Mouse (Mus musculus) heart, postnatal 36 days (tissue): Measurements from ENCODE around the gene Rnf181. TPM values are rescaled to one million over a fixed set of nuclear protein-coding genes. Genes with fewer than 3 reads are reported as not detected.

Experiments used
- DNase-seq, 2 experiments: peaks; one replicate each; pipeline ENCODE4 v3.0.0; 2021 to 2022
- intact Hi-C: fragments of 180-260 bp; cut with DNase I; formaldehyde crosslinking; loops from one replicate; pipeline ENCODE4 v1.15.1; 2025
- total RNA-seq, 2 experiments: library from RNA; stranded (reverse); gene quantifications; 2 replicates each; pipeline ENCODE4 v1.2.3; 2021

Gene Rnf181
- total RNA-seq, 2 experiments from 2014 or later, result 42.8 to 47.6 TPM

DNA sequence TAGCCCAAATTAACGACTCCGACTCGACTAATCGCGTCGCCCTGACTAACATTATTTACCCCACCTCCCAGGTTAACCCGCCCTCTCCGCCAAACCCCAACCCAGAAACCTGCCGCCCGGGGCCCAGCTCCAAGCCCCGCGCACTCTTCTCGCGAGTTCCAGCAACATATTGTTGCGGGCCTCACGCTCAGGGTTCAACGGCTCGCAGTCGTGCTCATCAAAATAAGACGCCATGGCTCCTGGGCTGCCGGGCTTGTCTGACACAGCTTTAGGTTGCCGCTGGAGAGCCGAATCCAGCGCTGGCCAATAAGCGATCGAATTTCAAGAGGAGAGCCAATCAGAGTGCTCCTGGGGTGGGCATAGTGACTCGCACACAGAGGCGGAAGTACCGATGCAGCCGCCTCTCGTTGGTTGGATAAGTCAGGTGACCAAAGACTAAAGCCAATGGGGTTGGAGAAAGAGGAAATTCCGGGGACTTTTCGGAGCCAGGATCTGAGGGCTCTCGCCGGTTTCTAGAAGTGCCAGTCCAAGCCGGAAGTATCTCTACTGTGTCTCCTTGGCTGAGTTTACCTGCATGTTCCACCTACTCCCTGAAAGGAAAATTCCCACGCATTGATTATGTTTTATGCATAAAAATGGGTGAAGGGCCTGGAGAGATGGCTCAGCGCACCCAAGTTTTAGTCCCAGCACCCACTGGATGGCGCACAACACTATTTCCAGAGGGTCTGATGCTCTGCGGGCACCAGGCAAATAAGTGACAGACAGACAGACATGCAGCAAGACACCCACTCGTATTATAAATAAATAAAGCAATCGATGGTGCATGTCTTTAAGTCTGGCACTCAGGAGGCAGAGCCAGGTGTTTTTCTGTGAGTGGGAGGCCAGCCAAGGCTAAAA is 4.4 kb downstream of the Rnf181 start:
- peak; percentile 92 to 94 for DNase-seq
- intact Hi-C loops, result loop anchor here (2.0 kb wide), 2 partner anchors 16 to 44 kb away; no protein-coding TSS in a partner anchor

DNA sequence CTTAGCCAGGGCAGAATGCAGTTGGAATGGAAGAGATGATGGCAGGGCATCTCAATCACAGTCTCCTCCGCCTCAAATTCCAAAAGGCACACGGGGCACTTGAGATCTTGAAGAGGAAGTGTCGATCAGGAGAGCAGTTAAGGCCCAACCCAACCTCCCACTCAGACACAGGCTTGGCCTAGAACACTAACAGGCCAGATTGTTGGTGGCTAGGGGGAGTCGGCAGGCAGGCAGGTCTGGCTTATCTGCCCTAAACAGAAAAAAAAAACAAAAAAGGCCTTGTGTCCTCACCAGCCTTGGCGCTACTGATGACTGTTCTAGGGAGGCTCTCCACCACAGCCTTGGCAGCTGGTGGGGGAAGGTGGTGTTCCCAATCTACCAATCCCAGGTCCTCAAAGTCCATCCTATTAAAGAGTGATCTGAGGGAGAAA is 5.6 kb downstream of the Rnf181 start:
- intact Hi-C loops, result no loop called here
- DNase-seq, result no peak

DNA sequence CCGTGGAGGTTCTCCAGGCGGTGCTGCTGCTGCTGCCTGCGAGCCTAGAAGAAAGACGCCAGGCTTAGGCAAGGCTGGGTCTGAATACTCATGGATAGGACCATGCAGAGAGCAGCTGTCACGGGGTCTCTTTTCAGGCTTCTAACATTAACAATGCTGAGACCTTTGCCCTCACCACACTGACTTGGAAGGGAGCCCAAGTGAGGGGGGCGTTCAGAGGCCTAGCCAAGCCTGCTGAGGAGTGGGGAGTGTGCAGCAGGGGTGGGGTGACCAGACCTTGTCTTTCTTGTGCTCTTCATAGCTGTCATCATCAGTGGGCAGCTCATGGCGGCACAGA is 6.2 kb downstream of the Rnf181 start:
- no peak for DNase-seq
- intact Hi-C loops, result no loop called here

DNA sequence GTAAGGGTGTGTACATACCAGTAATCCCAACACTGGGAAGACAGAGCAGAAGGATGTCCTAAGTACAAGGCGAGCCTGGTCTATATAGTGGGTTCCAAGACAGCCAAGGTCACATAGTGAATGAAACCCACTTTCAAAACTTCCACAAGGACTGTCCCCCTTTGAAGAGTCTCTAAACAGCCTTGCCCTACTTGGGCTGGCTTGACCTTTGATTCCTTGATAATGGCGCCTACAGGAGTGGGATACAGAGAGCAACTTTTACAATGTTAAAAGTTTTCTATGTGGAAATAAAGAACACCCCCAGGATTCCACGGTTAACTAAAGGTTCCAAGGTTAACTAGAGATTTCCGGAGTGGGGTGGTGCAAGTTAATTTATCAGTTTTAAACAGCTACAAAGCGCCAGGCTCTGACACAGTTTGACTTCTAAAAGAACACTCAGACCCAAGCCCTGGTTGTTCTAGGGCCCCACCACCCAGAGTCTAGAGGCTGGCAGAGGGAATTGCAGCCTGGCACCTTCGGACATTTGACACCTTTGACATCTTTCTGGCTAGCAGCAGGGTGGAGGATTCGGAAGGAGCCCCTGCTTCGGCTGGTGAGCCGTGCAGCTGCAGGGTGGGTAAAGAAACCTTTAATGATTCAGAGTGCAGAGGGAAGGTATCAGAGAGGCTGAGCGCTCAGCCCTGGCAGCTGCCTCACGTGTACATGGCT is 6.7 kb downstream of the Rnf181 start:
- intact Hi-C loops, result no loop called here

DNA sequence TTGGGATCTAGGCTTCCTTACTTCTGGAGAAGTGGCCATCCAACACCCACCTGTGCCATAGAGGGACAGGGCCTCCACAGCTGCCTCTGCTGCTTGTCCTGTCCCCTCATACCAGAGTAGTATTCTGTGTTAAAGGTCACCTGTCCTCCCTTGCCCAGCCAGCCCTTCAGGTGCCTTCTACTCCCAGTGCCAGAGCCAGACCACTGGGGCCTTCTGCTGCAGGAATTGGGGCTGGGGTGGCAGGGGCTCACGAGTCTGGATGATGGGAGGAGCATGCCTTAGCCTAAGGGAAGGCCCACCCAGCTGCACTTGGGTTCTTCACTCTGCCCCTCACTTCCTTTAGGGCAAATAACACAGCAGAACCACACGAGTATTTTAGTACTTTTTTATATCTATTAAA is 7.4 kb downstream of the Rnf181 start:
- DNase-seq, result no peak
- intact Hi-C loops, result no loop called here

More for the DNA sequence above, 6.7 kb downstream of the Rnf181 start:
- no peak for DNase-seq

DNA sequence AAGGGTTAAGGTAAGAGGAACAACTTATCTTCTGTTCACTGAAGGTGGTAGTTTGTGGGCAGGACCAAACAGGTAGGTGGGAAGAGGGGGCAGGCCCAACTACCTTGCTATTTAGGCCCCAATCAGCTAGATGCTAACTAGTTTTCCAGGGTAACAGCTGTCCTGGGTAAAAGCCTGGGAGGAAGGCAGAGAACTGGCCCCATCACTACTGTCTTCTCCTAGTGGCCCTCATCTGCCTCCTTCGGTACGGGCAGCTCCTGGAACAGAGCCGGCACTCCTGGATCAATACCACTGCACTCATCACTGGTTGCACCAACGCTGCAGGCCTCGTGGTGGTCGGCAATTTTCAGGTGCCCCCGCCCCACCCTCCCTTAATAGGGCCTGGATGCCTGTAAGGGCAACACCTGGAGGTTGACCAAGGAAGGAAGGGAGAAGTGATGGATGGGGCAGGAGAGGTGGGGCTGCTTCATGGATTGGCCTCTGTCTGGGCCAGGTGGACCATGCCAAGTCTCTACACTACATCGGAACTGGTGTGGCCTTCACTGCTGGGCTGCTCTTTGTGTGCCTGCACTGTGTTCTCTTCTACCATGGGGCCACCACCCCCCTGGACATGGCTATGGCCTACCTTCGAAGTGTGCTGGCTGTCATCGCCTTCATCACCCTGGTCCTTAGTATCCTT is 8.5 kb downstream of the Rnf181 start:
- no peak for DNase-seq
- intact Hi-C loops, result no loop called here

DNA sequence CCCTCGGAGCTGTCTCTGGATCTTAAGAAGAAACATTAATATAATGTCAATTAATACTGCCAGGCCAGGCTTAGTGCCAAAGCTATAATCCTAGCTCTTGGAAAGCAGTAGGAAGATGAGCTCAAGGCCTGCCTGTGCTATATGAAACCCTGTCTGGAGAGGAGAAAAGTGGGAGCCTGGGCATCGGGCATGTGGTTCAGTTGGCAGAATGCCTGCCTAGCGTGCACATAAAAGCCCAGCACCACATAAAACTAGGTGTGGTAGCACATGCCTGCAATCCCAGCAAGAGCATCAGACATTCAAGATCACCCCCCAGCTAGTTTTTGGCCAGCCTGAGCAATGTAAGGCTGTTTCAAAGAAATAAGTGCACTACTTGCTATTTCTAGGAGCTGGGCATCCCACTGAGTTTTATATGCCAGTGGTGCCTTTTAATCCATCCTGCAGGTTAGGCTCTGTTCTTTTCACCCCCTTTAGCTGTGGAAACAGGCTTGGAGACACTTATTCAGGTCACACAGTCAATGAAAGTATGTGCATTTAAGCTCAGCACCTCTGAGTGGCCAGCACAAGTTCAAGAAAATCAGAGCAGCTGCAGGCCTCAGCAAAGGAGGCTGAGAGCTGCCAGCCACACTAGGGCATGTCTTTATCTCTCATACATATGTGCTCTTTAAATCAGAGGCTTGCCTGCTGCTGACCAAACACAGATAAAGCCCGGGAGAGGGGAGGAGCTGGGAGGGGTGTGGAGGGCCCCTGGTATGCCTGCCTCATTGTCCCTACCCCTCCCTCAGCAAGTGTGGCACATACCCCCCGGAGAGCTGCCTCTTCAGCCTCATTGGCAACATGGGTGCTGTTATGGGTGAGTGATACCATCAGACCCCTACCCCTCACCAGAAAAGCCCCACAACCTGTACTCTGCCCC is 9.3 kb downstream of the Rnf181 start:
- no peak for DNase-seq
- intact Hi-C loops, result no loop called here

DNA sequence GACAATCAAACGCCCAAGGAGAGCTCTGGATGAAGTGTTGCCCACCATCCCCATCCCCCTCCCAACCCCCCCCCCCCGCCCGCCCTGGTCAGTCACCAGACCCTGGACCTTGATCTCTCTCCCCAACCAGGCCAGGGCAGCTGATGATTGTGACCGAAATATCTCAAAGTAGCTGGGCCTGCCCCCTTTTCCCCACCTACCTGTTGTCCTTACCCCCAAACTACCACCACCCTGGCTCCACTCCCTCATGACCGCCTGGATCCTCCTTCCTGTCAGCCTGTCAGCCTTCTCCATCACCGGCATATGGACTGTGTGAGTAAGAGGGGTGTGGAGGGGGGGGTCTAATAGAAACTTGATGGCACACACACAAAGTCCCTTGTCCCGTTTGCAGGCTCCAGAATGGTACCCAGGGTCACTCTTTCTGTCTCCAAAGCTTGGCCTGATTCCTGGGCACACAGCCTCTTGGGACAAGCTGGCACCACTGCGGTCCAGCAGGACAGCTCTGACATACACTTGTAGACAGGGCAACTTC is 10.7 kb downstream of the Rnf181 start:
- DNase-seq, result no peak
- intact Hi-C loops, result no loop called here

DNA sequence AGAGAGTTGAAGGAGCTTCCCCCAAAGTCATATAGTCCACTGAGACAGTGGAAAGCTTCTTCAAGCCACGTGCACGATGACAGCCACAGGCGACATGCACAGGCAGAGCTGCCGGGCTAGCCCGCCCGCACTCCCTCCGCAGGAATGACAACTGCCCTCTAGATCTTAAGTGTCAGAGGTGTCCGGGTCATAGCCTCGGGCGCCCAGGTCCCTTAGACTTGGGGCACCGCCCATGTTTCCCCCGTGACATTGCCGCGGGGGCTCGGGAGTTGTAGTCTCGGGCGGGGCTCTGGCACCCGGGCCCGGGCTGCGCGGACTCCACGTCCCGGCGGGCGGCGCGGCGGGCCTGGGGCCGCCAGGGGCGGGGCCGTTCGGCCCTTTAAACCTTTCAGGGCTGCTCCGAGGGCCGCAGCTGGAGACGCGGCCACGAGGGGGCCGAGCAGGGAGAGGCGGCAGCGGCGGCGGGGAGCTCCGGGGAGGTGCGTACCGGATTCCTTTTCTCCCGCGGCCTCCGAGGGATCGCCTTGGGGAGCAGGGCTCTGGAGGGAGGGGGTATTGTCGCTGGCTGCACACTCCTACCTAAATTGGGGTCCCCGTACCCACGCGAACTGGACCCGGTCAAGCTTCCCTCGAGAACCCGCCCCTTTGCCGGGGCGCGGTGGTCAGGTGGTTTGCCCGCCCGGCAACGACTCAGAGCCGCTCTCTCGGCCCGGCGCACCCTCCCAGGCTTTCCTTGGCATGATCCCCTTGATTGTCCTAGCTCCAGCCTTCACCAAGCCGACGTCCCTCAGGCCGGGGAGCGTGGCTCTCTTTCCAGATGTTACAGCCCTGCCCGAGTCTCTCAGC is 11.5 kb downstream of the Rnf181 start, which contains the start of gene Tmem150a:
Gene Tmem150a (plus strand): TSS at position 382 of the 846 bp plus-strand sequence.
- DNase-seq, result peak; percentile 82 to 86
- intact Hi-C loops, result no loop called here

DNA sequence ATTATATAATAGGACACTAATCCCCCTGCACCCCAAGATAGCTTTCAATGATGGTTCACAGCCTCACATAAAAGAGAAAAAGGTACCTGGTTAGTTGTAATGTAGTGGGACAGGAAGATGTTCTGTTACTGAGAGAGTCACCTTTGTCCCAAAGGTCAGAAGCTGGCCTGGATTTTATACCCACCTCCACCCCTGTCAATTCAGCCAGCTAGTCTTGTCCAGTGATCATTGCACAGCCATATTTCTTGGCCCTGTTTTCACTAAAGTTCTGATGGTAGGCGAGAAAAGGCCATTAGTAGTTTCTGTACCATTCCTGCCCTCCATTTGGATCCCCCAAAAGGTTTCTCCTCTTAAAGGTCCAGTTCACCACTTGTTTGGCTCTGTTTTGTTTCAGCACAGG is 12.7 kb downstream of the Rnf181 start:
- intact Hi-C loops, result no loop called here
- DNase-seq, result no peak

DNA sequence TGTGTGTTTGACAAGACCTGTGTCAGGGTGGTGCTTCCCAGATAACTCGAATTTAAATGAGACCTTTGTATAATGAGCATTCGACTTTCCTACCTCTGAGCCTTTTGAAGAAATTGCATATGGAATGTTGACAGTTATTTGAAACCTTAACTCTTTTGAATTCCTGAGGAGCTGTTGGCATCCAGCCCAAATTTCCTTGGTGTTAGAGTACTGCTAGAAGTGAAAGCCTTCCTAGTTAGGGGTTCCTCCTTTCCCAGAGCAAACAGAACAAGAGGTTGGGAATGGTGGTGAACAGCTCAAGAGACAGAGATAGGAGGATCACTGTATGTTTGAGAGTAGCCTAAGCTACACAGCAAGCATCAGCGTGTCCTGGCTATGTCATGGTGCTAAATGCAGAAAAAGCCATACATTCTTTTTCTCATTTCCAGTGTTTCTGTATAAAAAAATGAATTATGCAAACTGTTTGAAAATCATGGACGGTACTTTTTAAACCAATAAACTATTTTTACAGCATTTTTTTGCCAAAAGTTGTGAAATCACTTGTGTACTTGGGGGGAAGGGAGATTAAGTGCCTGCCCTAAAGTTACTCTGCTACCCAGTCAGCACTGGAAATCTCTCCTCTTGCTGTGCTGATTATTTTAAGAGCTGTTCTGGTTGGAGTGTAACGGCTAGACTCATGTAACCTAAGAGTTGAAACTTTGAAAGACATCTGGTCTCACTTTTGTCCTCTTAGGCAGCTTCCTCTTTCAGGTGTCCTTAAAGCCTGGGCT is 13.9 kb downstream of the Rnf181 start:
- intact Hi-C loops, result no loop called here
- DNase-seq, result no peak

DNA sequence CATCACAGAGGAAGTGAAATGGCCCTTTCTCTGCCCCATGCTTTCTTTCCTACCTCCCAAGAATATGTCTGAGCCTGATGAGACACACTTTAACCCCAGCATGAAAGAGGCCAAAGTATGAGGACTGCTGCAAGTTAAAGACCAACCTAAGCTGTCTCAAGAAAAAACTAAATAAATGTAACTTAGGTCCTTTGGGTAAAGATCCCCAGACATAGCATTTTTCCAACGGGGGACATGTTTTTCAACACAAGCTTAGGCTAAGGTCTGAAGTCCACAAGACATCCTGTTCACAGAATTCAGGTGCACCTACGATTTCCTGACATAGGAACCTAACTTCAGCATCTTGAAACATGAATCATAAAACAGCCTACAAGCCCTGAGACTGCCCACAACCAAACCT is 16.5 kb downstream of the Rnf181 start:
- intact Hi-C loops, result no loop called here
- no peak for DNase-seq

DNA sequence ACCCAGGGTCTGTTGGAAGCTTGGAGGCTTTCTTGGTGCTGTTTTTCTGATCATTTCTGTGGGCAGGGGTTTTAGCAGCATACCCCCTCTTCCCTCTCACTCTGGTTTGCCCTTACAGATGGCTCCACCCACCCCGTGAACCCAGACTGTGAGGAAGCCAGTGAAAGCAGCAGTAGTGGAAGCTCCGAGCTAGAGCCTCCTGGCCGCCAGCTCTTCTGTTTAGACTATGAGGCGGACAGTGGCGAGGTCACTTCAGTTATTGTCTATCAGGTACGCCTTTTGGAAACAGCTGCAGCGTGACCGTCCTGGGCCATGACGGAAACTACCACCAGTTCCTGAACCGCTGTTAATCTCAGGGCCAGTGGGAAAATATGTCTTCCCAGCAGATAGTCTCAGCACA is 18.3 kb downstream of the Rnf181 start:
- DNase-seq, result no peak
- intact Hi-C loops, result loop anchor here (10.0 kb wide), 1 partner anchor 444 kb away; the partner anchor contains the start of genes Polr1a and Ptcd3

DNA sequence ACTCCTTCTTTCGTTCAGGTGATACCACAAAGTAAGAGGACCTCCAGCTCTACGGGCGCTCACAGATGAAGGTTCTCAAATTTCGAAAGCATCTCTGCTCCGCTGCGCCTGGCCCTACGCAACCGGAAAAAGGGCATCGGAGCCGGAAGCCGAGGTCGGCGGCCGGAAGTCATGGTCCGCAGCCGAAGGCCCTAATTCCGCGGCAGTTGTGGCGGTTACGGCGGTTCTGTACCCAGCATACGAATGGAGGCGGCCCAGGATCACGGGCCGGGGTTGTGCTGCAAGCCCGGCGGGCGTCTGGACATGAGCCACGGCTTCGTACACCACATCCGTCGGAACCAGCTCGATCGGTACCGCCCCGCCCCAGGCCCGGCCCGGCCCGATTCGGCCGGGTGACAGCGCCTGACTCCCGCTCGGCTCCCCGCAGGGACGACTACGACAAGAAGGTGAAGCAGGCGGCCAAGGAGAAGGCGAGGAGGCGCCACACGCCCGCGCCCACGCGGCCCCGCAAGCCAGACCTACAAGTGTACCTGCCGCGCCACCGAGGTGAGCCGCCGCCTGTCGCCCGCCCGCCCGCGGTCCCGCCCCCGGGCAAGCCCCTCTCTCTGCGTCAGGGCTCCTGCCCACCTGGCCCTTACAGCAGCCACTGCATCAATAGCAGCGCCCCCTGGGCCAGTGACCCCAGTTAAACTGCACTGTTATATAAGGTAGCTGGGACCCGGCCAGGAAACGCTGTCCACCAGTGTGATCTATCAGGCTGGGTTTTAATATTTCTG is 19.4 kb downstream of the Rnf181 start, which contains the start of gene 0610030E20Rik:
Gene 0610030E20Rik (plus strand): TSS at position 152 of the 776 bp plus-strand sequence.
- DNase-seq, result peak; percentile 80 to 83
- intact Hi-C loops, result loop anchor here (10.0 kb wide), 1 partner anchor 443 kb away; the partner anchor contains the start of genes Polr1a and Ptcd3

DNA sequence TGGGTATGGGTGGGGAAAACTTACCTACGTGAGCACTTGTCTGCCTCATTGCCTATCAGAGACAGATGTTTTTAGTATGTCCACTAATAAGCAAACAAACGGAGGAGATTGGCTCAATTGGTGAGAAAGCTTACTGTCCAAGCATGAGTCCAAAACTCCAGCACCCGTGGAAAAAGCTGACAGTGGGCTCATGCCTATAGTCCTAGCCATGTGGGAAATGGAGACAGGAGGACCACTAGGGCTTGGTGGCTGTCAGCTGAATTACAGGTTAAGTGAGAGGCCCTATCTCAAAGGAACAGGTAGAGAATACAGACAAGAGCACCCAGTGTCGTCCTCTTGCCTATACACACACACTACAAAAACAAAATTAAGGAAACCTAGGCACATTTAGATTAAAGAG is 20.5 kb downstream of the Rnf181 start:
- intact Hi-C loops, result loop anchor here (10.0 kb wide), 1 partner anchor 441 kb away; the partner anchor contains the start of genes Polr1a and Ptcd3

DNA sequence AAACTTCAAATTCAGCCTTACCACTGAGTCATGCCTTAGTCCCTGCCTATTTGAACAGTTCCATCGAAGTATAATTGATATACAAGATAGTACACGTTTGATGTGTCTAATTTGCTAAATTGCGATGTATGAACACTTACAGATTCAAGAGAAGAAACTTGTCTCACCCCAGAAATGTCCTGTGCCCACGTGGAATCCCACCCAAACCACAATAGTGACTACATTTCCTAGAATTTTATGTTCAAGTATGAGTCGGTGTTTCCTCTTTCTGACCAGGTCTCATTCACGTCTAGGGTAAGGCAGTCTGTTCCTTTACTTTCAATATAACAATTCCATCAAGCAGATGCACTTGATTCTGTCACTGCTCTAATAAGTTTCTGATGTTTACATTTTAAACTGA is 21.1 kb downstream of the Rnf181 start:
- no peak for DNase-seq
- intact Hi-C loops, result loop anchor here (10.0 kb wide), 1 partner anchor 441 kb away; the partner anchor contains the start of genes Polr1a and Ptcd3

More for the DNA sequence above, 20.5 kb downstream of the Rnf181 start:
- DNase-seq, result no peak

DNA sequence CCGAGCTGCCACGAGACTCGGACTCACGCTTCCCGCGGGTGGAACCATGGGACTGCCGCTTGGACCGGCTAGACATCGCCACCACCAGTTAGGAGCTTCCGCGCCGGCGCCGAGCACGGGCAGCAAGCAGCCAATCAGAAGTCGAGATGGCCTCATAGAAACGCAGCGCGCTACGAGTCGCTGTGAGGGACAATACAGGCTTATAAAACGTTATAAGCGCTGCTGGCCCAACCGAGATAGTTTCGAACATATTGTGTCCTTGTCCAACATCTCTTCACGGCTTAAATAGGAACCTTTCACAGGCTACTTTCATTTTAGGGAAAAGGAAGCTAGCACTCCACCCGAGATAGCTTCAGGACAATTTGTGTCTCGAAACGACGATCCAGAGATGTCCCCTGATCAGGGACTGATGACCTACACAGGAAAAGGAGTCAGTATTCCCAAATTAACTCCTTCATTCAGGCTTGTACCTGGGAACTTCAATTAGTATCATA is 21.6 kb downstream of the Rnf181 start, which contains the start of gene Usp39:
Gene Usp39 (minus strand): TSS at position 111 of the 494 bp plus-strand sequence.
- DNase-seq, result peak; percentile 91 to 92
- intact Hi-C loops, result loop anchor here (10.0 kb wide), 1 partner anchor 440 kb away; the partner anchor contains the start of genes Polr1a and Ptcd3
